Mouse (Mus musculus) heart, embryonic 10.5 days (tissue): ENCODE results near the gene Atp6v1d. TPM values are rescaled to one million over a fixed set of nuclear protein-coding genes. Genes with fewer than 3 reads are reported as not detected.

Source experiments
- polyA plus RNA-seq: library from polyadenylated mRNA; unstranded; fragments of >200 nt; fragmentation: Nextera tagmentation; extraction: Ambion mirVana; gene quantifications from 2 replicates; pipeline ENCODE4 v1.2.1, GENCODE M21; 2016

Atp6v1d gene
- polyA plus RNA-seq, 1 experiment from 2014 or later = 75.6 TPM

Other genes starting within 250 kb of the Atp6v1d start
- 0.11 TPM in 1 of 2 replicates, not detected in the other for gene Fam71d, start 170.1 kb downstream of the Atp6v1d start, polyA plus RNA-seq
- gene Mpp5, start 112.7 kb downstream of the Atp6v1d start, polyA plus RNA-seq = 25.4 and 26.8 TPM in 2 replicates
- gene Eif2s1, start 181 bp upstream of the Atp6v1d start, polyA plus RNA-seq = 230 and 281 TPM in 2 replicates
- gene Plek2, start 45.3 kb upstream of the Atp6v1d start, polyA plus RNA-seq = 7.5 and 7.9 TPM in 2 replicates
- gene Tmem229b, start 146.0 kb upstream of the Atp6v1d start, polyA plus RNA-seq = 1.7 and 2.3 TPM in 2 replicates
- 5.0 and 5.8 TPM in 2 replicates for gene Plekhh1, start 167.5 kb upstream of the Atp6v1d start, polyA plus RNA-seq
- 21.9 and 25.4 TPM in 2 replicates for gene Pigh, start 228.0 kb upstream of the Atp6v1d start, polyA plus RNA-seq